Mouse (Mus musculus) neural tube, embryonic 14.5 days (tissue): ENCODE measurements around the gene Tyro3. TPM values are rescaled to one million over a fixed set of nuclear protein-coding genes. Genes with fewer than 3 reads are reported as not detected.

Source experiments
- ATAC-seq: fragments of 200-750 bp; cut with Nextera tagmentation; 2 replicates; pipeline ENCODE4 v1.8.0; 2017; ENCODE audit warnings: low read depth, mild to moderate bottlenecking, moderate TSS enrichment, moderate library complexity
- H3K27ac ChIP-seq: fragments of 300-500 bp; sonication (generic); 2 replicates; pipeline ENCODE4 v1.5.1; 2014; ENCODE audit warnings: low read depth, mild to moderate bottlenecking, control low read depth, low read length, moderate library complexity, mixed read lengths
- H3K27me3 ChIP-seq: fragments of 300-500 bp; sonication (generic); 2 replicates; pipeline ENCODE4 v1.6.1; 2014; ENCODE audit warnings: low read length; ENCODE audit not compliant: control insufficient read depth, insufficient read depth
- H3K36me3 ChIP-seq: fragments of 300-500 bp; sonication (generic); 2 replicates; pipeline ENCODE4 v1.6.1; 2014; ENCODE audit warnings: low read length, mixed read lengths; ENCODE audit not compliant: control insufficient read depth, insufficient read depth
- H3K4me1 ChIP-seq: fragments of 300-500 bp; sonication (generic); 2 replicates; pipeline ENCODE4 v1.6.1; 2014; ENCODE audit warnings: low read length; ENCODE audit not compliant: control insufficient read depth, insufficient read depth
- H3K4me2 ChIP-seq: fragments of 300-500 bp; sonication (generic); 2 replicates; pipeline ENCODE4 v1.6.1; 2014; ENCODE audit warnings: mild to moderate bottlenecking, low read depth, low read length, control low read depth
- H3K4me3 ChIP-seq: fragments of 300-500 bp; sonication (generic); 2 replicates; pipeline ENCODE4 v1.5.1; 2014; ENCODE audit warnings: low read depth, low read length, control low read depth, mixed read lengths
- H3K9ac ChIP-seq: fragments of 300-500 bp; sonication (generic); replicated peaks from 2 replicates; pipeline ENCODE4 v1.6.1; 2014; ENCODE audit warnings: low read depth, mild to moderate bottlenecking, control low read depth, low read length, mixed read lengths
- H3K9me3 ChIP-seq: fragments of 300-500 bp; sonication (generic); 2 replicates; pipeline ENCODE4 v1.6.1; 2016; ENCODE audit warnings: low read length; ENCODE audit not compliant: control insufficient read depth
- WGBS: fragments of 180-500 bp; shearing (Covaris S2); extraction: QIAGEN DNeasy Blood & Tissue Kit; methylation state at CpG from one replicate; pipeline ENCODE4 v1.1.7; 2014; 5-methylcytosine and 5-hydroxymethylcytosine counted together
- polyA plus RNA-seq: library from polyadenylated mRNA; unstranded; fragments of >200 nt; fragmentation: Nextera tagmentation; extraction: Ambion mirVana; gene quantifications from 2 replicates; pipeline ENCODE4 v1.2.1, GENCODE M21; 2014

Tyro3 gene
- polyA plus RNA-seq, 1 experiment from 2014 or later = 18.7 TPM

- Histone ChIP-seq H3K4me2 (no peak overlapping the region), H3K36me3 (peaks cover 51% of the 10 kb centered on the region), H3K9me3 (no peaks in the 10 kb centered on the region), H3K4me3 (no peak overlapping the region), H3K27me3 (no peaks in the 10 kb centered on the region), H3K27ac (no peak overlapping the region), H3K9ac (no peak overlapping the region), H3K4me1 (no peaks in the 10 kb centered on the region)
- 96% methylated on average over 6 of the region's 6 CpGs for WGBS
- ATAC-seq = no peak
These were observed 30.3 kb upstream of the Tyro3 start for GRCm38 (mm10) chr2:119767246-119767645.

- Histone ChIP-seq H3K27me3 (no peaks in the 10 kb centered on the region), H3K27ac (peak within 1 kb of the TSS; percentile 82), H3K36me3 (0 out of 2 replicates have a peak, but pooled peaks cover 8% of the 10 kb centered on the region), H3K4me3 (peak within 1 kb of the TSS; percentile 56), H3K4me1 (peaks cover 7% of the 10 kb centered on the region; the same call in 1 of the 2 replicates), H3K4me2 (peak within 1 kb of the TSS; percentile 78), H3K9me3 (no peaks in the 10 kb centered on the region), H3K9ac (peak within 1 kb of the TSS; percentile 55)
- WGBS = under 1% methylated on average over 44 of the region's 44 CpGs
- peak; percentile 96 for ATAC-seq
These were observed 10.2 kb upstream of the Tyro3 start, which contains the start of gene Rpap1 for GRCm38 (mm10) chr2:119787206-119787883. Gene Rpap1, minus strand, starts transcription at chr2:119787537.

- H3K4me2 ChIP-seq = no peak overlapping the region
- no peaks in the 10 kb centered on the region for H3K36me3 ChIP-seq
- H3K9ac ChIP-seq = no peak overlapping the region
- H3K27ac ChIP-seq = no peak overlapping the region
- H3K4me1 ChIP-seq = peaks cover 7% of the 10 kb centered on the region; the same call in 1 of the 2 replicates
- no peak for ATAC-seq
- no peaks in the 10 kb centered on the region for H3K9me3 ChIP-seq
- 89% methylated on average over 2 of the region's 2 CpGs for WGBS
- no peak overlapping the region for H3K4me3 ChIP-seq
- H3K27me3 ChIP-seq = no peaks in the 10 kb centered on the region
These were observed 7.5 kb upstream of the Tyro3 start for GRCm38 (mm10) chr2:119789996-119790395.

DNA sequence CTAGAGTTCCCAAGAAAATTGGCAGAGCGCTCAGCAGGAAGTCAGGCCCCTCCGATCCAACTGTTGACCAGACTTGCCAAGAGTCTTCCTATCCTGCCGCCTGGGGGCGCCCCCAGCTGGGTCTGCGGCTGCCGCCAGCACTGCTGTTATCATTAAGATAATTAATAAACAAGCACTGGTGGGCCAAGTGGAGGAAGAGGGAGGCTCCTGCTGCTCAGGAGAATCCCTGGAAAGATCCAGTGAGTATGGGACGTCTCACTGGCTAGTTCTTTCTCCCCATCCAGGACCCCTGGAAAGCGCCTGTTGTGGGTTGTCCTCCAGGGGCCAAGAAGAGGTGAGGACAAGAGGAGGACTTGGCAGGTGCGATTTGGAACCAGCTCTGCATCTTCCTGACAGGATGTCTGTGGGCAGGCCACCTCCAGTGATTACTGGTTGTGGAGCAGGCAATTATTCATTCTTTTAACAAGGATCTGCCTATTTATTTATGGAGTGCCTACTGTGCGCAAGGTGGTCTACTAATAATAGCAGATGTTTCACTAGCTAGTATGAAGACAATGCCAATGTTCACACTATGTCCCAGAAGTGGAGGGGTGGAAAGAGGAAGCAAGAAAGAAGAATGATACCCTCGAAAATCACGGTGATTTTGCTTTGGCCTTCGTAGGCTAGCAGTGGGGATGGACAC, 854 bp downstream of the Tyro3 start:
- no peak overlapping the region for H3K27ac ChIP-seq
- WGBS = 9% methylated on average over 13 of the region's 13 CpGs
- no peak overlapping the region for H3K9ac ChIP-seq
- H3K9me3 ChIP-seq = no peaks in the 10 kb centered on the region
- peaks cover 3% of the 10 kb centered on the region; the same call in 1 of the 2 replicates for H3K27me3 ChIP-seq
- H3K4me1 ChIP-seq = peaks cover 14% of the 10 kb centered on the region
- H3K4me3 ChIP-seq = no peak overlapping the region
- ATAC-seq = no peak
- no peaks in the 10 kb centered on the region; the same call in 1 of the 2 replicates for H3K36me3 ChIP-seq
- H3K4me2 ChIP-seq = peak overlapping the region; percentile 99; the same call in 1 of the 2 replicates

DNA sequence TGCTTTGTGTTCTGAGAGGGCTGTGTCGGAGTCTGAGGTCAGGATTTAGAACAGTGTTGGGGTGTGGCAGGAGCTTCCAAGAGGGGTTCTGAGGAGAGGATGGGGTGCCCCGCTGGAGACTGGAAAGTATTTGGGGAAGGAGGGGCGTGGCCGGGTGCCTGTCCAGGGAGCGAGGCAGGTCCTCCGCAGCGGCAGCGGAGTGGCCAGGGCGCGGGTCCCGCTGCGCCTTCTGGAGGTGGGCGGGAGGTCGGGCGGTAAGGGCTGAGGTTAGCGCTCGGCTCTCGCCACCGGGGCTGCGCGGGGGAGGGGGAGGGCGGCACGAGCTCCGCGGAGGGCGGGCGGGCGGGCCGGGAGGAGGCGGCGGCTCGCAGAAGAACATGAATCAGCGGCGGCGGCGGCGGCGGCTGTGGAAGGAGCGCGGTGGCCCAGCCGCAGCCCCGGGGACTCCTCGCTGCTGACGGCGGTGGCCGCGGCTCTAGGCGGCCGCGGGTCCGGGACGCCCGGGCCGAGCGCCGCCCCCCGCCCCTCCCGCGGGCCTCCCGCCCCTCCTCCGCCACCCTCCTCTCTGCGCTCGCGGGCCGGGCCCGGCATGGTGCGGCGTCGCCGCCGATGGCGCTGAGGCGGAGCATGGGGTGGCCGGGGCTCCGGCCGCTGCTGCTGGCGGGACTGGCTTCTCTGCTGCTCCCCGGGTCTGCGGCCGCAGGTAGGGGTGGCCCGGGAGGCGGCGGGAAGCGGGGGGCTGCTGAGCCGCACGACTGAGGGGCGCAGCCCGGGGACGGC, 1.8 kb downstream of the Tyro3 start:
- H3K27ac ChIP-seq = no peak overlapping the region
- WGBS = under 1% methylated on average over 30 of the region's 89 CpGs
- peak; percentile 78 for ATAC-seq
- H3K9me3 ChIP-seq = no peaks in the 10 kb centered on the region
- H3K4me2 ChIP-seq = peak overlapping the region; percentile 99
- peaks cover 23% of the 10 kb centered on the region for H3K4me1 ChIP-seq
- H3K4me3 ChIP-seq = peak overlapping the region; percentile 73
- no peaks in the 10 kb centered on the region; the same call in 1 of the 2 replicates for H3K36me3 ChIP-seq
- peak overlapping the region; percentile 82 for H3K9ac ChIP-seq
- H3K27me3 ChIP-seq = peaks cover 3% of the 10 kb centered on the region; the same call in 1 of the 2 replicates

- H3K36me3 ChIP-seq = no peaks in the 10 kb centered on the region; the same call in 1 of the 2 replicates
- peaks cover 3% of the 10 kb centered on the region; the same call in 1 of the 2 replicates for H3K27me3 ChIP-seq
- no peaks in the 10 kb centered on the region for H3K9me3 ChIP-seq
- no peak overlapping the region for H3K27ac ChIP-seq
- ATAC-seq = peak; percentile 26
- H3K4me3 ChIP-seq = peak overlapping the region; percentile 73
- peak overlapping the region; percentile 99 for H3K4me2 ChIP-seq
- H3K9ac ChIP-seq = peak overlapping the region; percentile 82
- WGBS = under 1% methylated on average over 25 of the region's 27 CpGs
- peaks cover 29% of the 10 kb centered on the region for H3K4me1 ChIP-seq
These were observed 2.5 kb downstream of the Tyro3 start for GRCm38 (mm10) chr2:119799961-119800550.

DNA sequence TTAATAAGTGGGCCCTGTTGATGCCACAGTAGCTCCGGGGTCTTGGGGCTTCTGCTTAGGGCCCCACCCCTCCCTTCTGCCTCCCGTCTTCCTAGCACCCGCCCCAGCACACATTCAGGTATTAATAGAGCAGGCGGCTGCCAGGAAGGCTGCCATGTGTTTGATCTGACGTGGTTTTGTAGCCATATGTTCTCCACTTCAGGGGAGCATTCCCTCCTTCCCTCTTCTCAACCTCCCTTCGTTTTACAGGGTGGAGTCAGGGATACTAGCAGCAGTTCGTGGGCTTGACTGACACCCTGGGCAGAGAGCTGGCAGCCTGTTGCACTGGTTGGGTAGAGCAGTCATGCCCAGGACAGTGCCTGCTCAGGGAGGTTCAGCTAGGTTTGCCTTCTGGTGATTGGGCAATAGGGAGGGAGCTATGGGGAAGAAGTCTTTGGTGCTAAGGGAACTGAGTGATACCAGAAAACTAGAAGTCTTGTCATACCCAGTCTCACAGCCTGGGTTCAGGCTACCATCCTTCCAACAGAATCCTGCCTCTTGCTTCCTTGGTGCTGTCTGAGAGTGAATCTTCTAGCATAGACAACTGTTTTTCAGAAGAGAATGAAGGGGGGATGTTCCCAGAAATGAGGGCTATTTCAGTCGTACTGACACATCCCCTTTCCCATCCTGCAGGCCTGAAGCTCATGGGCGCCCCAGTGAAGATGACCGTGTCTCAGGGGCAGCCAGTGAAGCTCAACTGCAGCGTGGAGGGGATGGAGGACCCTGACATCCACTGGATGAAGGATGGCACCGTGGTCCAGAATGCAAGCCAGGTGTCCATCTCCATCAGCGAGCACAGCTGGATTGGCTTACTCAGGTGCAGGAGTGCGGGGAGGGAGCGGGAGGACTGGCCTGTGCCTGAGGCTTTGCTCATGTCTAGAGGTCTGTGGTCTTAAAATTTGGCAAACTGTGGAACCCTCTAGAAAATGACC, 3.6 kb downstream of the Tyro3 start:
- 59% methylated on average over 15 of the region's 15 CpGs for WGBS

More for the DNA sequence above, 3.6 kb downstream of the Tyro3 start:
- Histone ChIP-seq H3K27ac (no peak overlapping the region), H3K36me3 (no peaks in the 10 kb centered on the region; the same call in 1 of the 2 replicates), H3K4me1 (peaks cover 32% of the 10 kb centered on the region), H3K4me2 (peak overlapping the region; percentile 99), H3K27me3 (peaks cover 3% of the 10 kb centered on the region; the same call in 1 of the 2 replicates), H3K9me3 (no peaks in the 10 kb centered on the region), H3K4me3 (peak overlapping the region; percentile 73; the same call in 1 of the 2 replicates), H3K9ac (no peak overlapping the region; the same call in 1 of the 2 replicates)
- no peak for ATAC-seq
